Mouse (Mus musculus): ENCODE data around the gene Ddah1.

GRCm38 (mm10) chr3:145924649-145925337 is 166.3 kb downstream of the Ddah1 start:
- no peak for TF ChIP-seq ZNF384 (IDR thresholded peaks at IDR 0.05; ENCODE audit: low read depth, low read length)
- TF ChIP-seq HCFC1 (IDR thresholded peaks at IDR 0.05; ENCODE audit: borderline replicate concordance, insufficient read depth, low read length) = no peak
- TF ChIP-seq ZC3H11A (IDR thresholded peaks at IDR 0.05; ENCODE audit: borderline replicate concordance, low read depth, low read length) = no peak

Data from ES-E14 (cell line).